Mouse (Mus musculus) lung, postnatal 0 days (tissue): ENCODE data around the gene H2-DMb2.

Experiments used
- CTCF ChIP-seq: IDR thresholded peaks from 2 replicates; pipeline ENCODE4 v1.5.1; 2016; ENCODE audit warnings: antibody characterized with exemption, mild to moderate bottlenecking
- EP300 ChIP-seq: IDR thresholded peaks from 2 replicates; pipeline ENCODE4 v1.6.1; 2016; ENCODE audit warnings: antibody characterized with exemption, mild to moderate bottlenecking, control low read depth

DNA sequence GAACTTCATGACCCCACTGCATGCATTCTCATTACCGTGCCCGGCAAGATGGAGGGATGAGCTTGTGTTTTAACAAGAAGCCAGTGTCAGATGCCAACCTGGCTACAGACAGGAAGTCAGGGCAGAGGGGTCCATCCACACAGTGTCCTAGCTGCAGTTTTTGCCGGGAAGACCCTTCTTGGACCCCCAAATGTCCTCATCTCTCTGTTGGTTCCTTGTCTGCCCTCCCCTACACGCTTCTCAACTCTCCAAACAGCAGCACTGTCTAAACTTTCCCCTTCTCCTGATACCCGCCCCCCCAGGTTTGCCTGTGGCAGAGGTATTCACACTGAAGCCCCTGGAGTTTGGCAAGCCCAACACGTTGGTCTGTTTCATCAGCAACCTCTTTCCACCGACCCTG lies 5.5 kb upstream of the H2-DMb2 start:
- TF ChIP-seq CTCF: no peak
- no peak for TF ChIP-seq EP300
